Mouse (Mus musculus): ENCODE measurements around the gene Rps18.
"Not testable (repeated sequence)": the region's sequence is repeated elsewhere in the genome, so short reads cannot be mapped to it uniquely, and the experiment has no call there.

DNA sequence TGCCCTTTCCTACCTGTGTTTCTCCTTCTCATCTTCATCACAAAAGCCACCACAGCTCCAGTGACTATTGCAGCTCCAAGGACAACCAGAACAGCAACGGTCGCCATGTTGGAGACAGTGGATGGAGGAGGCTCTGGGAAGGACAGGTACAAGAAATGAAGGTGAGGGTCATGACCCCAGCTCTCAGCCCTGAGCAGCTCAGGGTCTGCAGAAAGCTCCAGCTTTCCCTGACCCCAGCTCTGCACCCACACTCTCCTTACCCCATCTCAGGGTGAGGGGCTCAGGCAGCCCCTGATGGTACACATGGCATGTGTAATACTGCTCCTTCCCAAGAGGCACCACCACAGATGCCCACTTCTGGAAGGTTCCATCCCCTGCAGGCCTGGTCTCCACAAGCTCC is 41.2 kb upstream of the Rps18 start:
- TF ChIP-seq CTCF (conservative IDR thresholded peaks at IDR 0.05; ENCODE audit: low read length); POU5F1 (IDR thresholded peaks at IDR 0.05; ENCODE audit: borderline replicate concordance, low read length): not testable (repeated sequence)

All from E14TG2a.4 (cell line).